Mouse (Mus musculus): ENCODE measurements around the gene Clca3a1. TPM values are rescaled to one million over a fixed set of nuclear protein-coding genes. Genes with fewer than 3 reads are reported as not detected.
"Not testable (repeated sequence)": the region's sequence is repeated elsewhere in the genome, so short reads cannot be mapped to it uniquely, and the experiment has no call there.

The Clca3a1 gene
- 0.21 and 0.32 TPM in 2 replicates for total RNA-seq (2014; rRNA removed)
- 0.36 and 0.47 TPM in 2 replicates for polyA plus RNA-seq (2015; fragmentation: Nextera tagmentation; extraction: Ambion mirVana)

- H3K9ac ChIP-seq (replicated peaks; ENCODE audit: low read length): no peak within 1 kb of the TSS
- H3K27ac ChIP-seq: no peak within 1 kb of the TSS
- no peak for TF ChIP-seq CTCF (IDR thresholded peaks at IDR 0.05; ENCODE audit: low read depth)
- no peaks in the 10 kb centered on the region for H3K9me3 ChIP-seq (ENCODE audit: low read length)
- no peak within 1 kb of the TSS for H3K4me2 ChIP-seq (ENCODE audit: low read depth, low read length)
- no peaks in the 10 kb centered on the region for H3K27me3 ChIP-seq (ENCODE audit: insufficient read depth, low read length)
- H3K36me3 ChIP-seq (ENCODE audit: insufficient read depth, low read length): no peaks in the 10 kb centered on the region
- H3K4me1 ChIP-seq (ENCODE audit: insufficient read depth, low read length): no peaks in the 10 kb centered on the region
- DNase-seq (ENCODE audit: low spot score): no peak
- whole genome bisulfite sequencing: 81% methylated on average over 10 of the region's 11 CpGs
- no peak for ATAC-seq
- no peak within 1 kb of the TSS for H3K4me3 ChIP-seq (ENCODE audit: low read length)
Measured at GRCm38 (mm10) chr3:144760592-144761309, at the start of gene Clca3a1. TSS of gene Clca3a1 (minus strand) at chr3:144760977.

GRCm38 (mm10) chr3:144808153-144808925, 47.6 kb upstream of the Clca3a1 start:
- ATAC-seq: peak; percentile 66; the same call in 1 of the 2 replicates
- H3K4me3 ChIP-seq (ENCODE audit: low read length); H3K9me3 ChIP-seq (ENCODE audit: low read length); H3K27ac ChIP-seq; H3K9ac ChIP-seq (replicated peaks; ENCODE audit: low read length); H3K4me1 ChIP-seq (ENCODE audit: insufficient read depth, low read length); H3K4me2 ChIP-seq (ENCODE audit: low read depth, low read length); DNase-seq (ENCODE audit: low spot score); H3K36me3 ChIP-seq (ENCODE audit: insufficient read depth, low read length); H3K27me3 ChIP-seq (ENCODE audit: insufficient read depth, low read length): not testable (repeated sequence)
- 46% methylated on average over 14 of the region's 17 CpGs for WGBS

- ATAC-seq; H3K4me1 ChIP-seq (ENCODE audit: insufficient read depth, low read length): not testable (repeated sequence)
Measured at GRCm38 (mm10) chr3:144806626-144807025, 45.8 kb upstream of the Clca3a1 start.

GRCm38 (mm10) chr3:144801861-144802260, 41.1 kb upstream of the Clca3a1 start:
- DNase-seq (ENCODE audit: low spot score): peak; percentile 46
- 38% methylated on average over 8 of the region's 8 CpGs for WGBS
- no peak for ATAC-seq
- Histone ChIP-seq H3K36me3 (ENCODE audit: insufficient read depth, low read length) (no peaks in the 10 kb centered on the region), H3K9me3 (ENCODE audit: low read length) (no peaks in the 10 kb centered on the region), H3K27ac (no peak overlapping the region), H3K4me1 (ENCODE audit: insufficient read depth, low read length) (no peaks in the 10 kb centered on the region), H3K9ac (replicated peaks; ENCODE audit: low read length) (no peak overlapping the region), H3K27me3 (ENCODE audit: insufficient read depth, low read length) (no peaks in the 10 kb centered on the region), H3K4me3 (ENCODE audit: low read length) (no peak overlapping the region), H3K4me2 (ENCODE audit: low read depth, low read length) (no peak overlapping the region)
- TF ChIP-seq CTCF (IDR thresholded peaks at IDR 0.05; ENCODE audit: low read depth): peak; percentile 30

More at GRCm38 (mm10) chr3:144806626-144807025, 45.8 kb upstream of the Clca3a1 start:
- not testable (repeated sequence) for H3K27me3 ChIP-seq (ENCODE audit: insufficient read depth, low read length); H3K4me2 ChIP-seq (ENCODE audit: low read depth, low read length); H3K9ac ChIP-seq (replicated peaks; ENCODE audit: low read length); H3K36me3 ChIP-seq (ENCODE audit: insufficient read depth, low read length); H3K9me3 ChIP-seq (ENCODE audit: low read length); H3K4me3 ChIP-seq (ENCODE audit: low read length); DNase-seq (ENCODE audit: low spot score); H3K27ac ChIP-seq
- 35% methylated on average over 2 of the region's 2 CpGs for WGBS

- Histone ChIP-seq H3K4me2 (ENCODE audit: low read depth, low read length) (no peak overlapping the region), H3K27me3 (ENCODE audit: insufficient read depth, low read length) (no peaks in the 10 kb centered on the region), H3K4me3 (ENCODE audit: low read length) (no peak overlapping the region), H3K36me3 (ENCODE audit: insufficient read depth, low read length) (no peaks in the 10 kb centered on the region), H3K9ac (replicated peaks; ENCODE audit: low read length) (no peak overlapping the region), H3K9me3 (ENCODE audit: low read length) (no peaks in the 10 kb centered on the region), H3K27ac (no peak overlapping the region), H3K4me1 (ENCODE audit: insufficient read depth, low read length) (no peaks in the 10 kb centered on the region)
- 83% methylated on average over 11 of the region's 11 CpGs for WGBS
- ATAC-seq: no peak
- no peak for TF ChIP-seq CTCF (IDR thresholded peaks at IDR 0.05; ENCODE audit: low read depth)
- no peak for DNase-seq (ENCODE audit: low spot score)
Measured at GRCm38 (mm10) chr3:144785181-144786148, 24.7 kb upstream of the Clca3a1 start.

GRCm38 (mm10) chr3:144765161-144765560, 4.4 kb upstream of the Clca3a1 start:
- Histone ChIP-seq H3K27ac (no peak overlapping the region), H3K4me1 (ENCODE audit: insufficient read depth, low read length) (no peaks in the 10 kb centered on the region), H3K9me3 (ENCODE audit: low read length) (no peaks in the 10 kb centered on the region), H3K4me2 (ENCODE audit: low read depth, low read length) (no peak overlapping the region), H3K36me3 (ENCODE audit: insufficient read depth, low read length) (no peaks in the 10 kb centered on the region), H3K4me3 (ENCODE audit: low read length) (no peak overlapping the region), H3K9ac (replicated peaks; ENCODE audit: low read length) (no peak overlapping the region), H3K27me3 (ENCODE audit: insufficient read depth, low read length) (no peaks in the 10 kb centered on the region)
- no peak for ATAC-seq
- DNase-seq (ENCODE audit: low spot score): no peak
- TF ChIP-seq CTCF (IDR thresholded peaks at IDR 0.05; ENCODE audit: low read depth): no peak
- 89% methylated on average over 4 of the region's 4 CpGs for WGBS
